Mouse (Mus musculus) kidney, adult 2 months (tissue): ENCODE measurements around the gene Dock7.

Source experiments
- CTCF ChIP-seq: fragments of 200-500 bp; conservative IDR thresholded peaks from 2 replicates; pipeline ENCODE4 v1.5.1; 2011; ENCODE audit warnings: low read depth, mild to moderate bottlenecking, control low read depth, low read length, moderate library complexity, mixed read lengths; ENCODE audit not compliant: insufficient read depth, insufficient read length
- POLR2A ChIP-seq: fragments of 200-500 bp; IDR thresholded peaks from one replicate; pipeline ENCODE4 v1.6.1; 2011; ENCODE audit warnings: low read depth, low read length, control low read depth

GRCm38 (mm10) chr4:98922061-98922642 is 198.6 kb downstream of the Dock7 start:
- TF ChIP-seq CTCF (no peak), POLR2A (no peak)
